Mouse (Mus musculus) liver, adult (tissue): ENCODE measurements around the gene Zfp39.
A peak's percentile ranks its signal among the peaks of the same experiment; 100 is the strongest.

ENCODE experiments used
- GATA4 ChIP-seq: IDR thresholded peaks from 2 replicates; pipeline ENCODE4 v1.6.1; 2014; ENCODE audit warnings: mild to moderate bottlenecking, low read length; ENCODE audit not compliant: insufficient replicate concordance

Zfp39 gene

GRCm38 (mm10) chr11:58930254-58930653 lies 26.2 kb upstream of the Zfp39 start:
- no peak for TF ChIP-seq GATA4

- TF ChIP-seq GATA4 = no peak
Measured at GRCm38 (mm10) chr11:58929641-58930040, 25.6 kb upstream of the Zfp39 start.

GRCm38 (mm10) chr11:58929055-58929454 lies 25.0 kb upstream of the Zfp39 start:
- no peak for TF ChIP-seq GATA4

GRCm38 (mm10) chr11:58927790-58928651 lies 24.0 kb upstream of the Zfp39 start:
- TF ChIP-seq GATA4 = peak; percentile 29; the same call in 1 of the 2 replicates

- TF ChIP-seq GATA4 = no peak
Measured at GRCm38 (mm10) chr11:58927053-58927452, 23.0 kb upstream of the Zfp39 start.

- no peak for TF ChIP-seq GATA4
Measured at GRCm38 (mm10) chr11:58926651-58927050, 22.6 kb upstream of the Zfp39 start.

- no peak for TF ChIP-seq GATA4
Measured at GRCm38 (mm10) chr11:58922420-58922819, 18.4 kb upstream of the Zfp39 start.

- TF ChIP-seq GATA4 = no peak
Measured at GRCm38 (mm10) chr11:58918759-58919158, 14.7 kb upstream of the Zfp39 start.

GRCm38 (mm10) chr11:58917745-58918366 lies 13.8 kb upstream of the Zfp39 start, which contains the start of gene Btnl10:
Btnl10 (plus strand) TSS chr11:58917908.
- TF ChIP-seq GATA4 = no peak

- TF ChIP-seq GATA4 = no peak
Measured at GRCm38 (mm10) chr11:58916879-58917744, 13.1 kb upstream of the Zfp39 start.

GRCm38 (mm10) chr11:58914461-58915028 lies 10.5 kb upstream of the Zfp39 start:
- no peak for TF ChIP-seq GATA4

- no peak for TF ChIP-seq GATA4
Measured at GRCm38 (mm10) chr11:58913776-58914175, 9.8 kb upstream of the Zfp39 start.

GRCm38 (mm10) chr11:58904838-58905237 lies 813 bp upstream of the Zfp39 start:
- TF ChIP-seq GATA4 = no peak

- no peak for TF ChIP-seq GATA4
Measured at GRCm38 (mm10) chr11:58904410-58904718, 339 bp upstream of the Zfp39 start.

- no peak for TF ChIP-seq GATA4
Measured at GRCm38 (mm10) chr11:58901080-58901479, 2.9 kb downstream of the Zfp39 start.
